Mouse (Mus musculus) E14TG2a.4 (cell line): ENCODE measurements at regions not wholly inside any gene's neighbourhood (a gene's known extent, or its start where the extent isn't known, plus 50 kb on each side); places are given as distances from the start of the nearest gene placed in this dataset.

Experiments used
- CTCF ChIP-seq: conservative IDR thresholded peaks from 2 replicates; pipeline ENCODE4 v1.5.1; 2014; ENCODE audit warnings: low read length
- POU5F1 ChIP-seq: IDR thresholded peaks from 2 replicates; pipeline ENCODE4 v1.6.1; 2014; ENCODE audit warnings: low read length, borderline replicate concordance

DNA sequence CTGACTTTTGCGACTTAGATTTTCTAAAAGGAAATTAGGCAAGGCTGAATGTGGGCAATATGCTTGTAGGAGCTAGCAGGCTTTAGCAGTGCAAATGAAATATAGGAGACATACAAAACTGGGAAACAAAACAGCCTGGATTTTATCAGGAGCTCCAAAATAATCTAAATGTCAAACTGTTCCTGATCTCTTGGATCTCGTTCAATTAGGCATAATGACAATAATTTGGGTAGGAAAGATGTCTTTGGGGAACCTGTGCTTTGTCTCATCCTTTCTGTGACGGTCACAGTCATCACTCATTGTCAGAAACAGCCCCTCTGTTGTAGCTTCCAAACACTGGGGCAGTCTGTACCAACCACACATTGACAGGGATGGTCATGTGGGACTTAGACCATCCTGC, 702.2 kb downstream of the Tlr4 start:
- no peak for TF ChIP-seq CTCF
- TF ChIP-seq POU5F1: no peak
